Mouse (Mus musculus): ENCODE results near the gene Catip. TPM values are rescaled to one million over a fixed set of nuclear protein-coding genes. Genes with fewer than 3 reads are reported as not detected.

Gene Catip
- polyA plus RNA-seq, 1 experiment from 2014 or later: 1.5 TPM

DNA sequence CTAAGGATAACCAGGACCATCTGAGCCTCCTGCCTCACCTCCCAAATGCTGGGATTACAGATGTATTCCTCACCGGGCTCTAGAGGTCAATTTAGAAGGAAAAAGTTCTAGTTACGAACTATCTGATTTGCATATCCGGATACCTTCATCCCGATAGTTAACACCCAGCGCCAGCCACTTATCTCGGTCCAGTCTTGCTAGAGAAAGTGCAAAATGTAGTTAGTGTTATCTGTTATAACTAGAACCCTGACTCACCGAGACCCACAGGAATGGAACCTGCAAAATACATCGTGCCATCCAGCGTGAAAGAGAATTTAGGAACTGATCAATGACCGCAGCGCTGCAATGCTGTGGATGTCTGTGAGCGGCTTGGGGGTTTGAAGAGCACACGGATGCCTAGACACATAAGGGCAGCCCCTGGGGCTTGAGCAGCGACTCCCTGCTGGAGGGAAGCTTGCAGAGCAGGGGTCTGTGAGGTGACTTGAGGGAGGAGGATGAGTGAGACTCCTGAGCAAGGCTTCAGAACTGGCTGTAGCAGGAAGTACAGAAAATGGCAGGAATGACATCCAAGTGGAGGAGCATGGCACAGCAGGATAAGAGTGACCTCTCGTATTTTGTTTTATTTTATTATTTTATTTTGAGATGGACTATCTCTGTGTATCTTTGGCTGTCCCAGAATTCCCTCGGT lies 39.3 kb downstream of the Catip start:
- Histone ChIP-seq H3K9ac (replicated peaks) (no peak overlapping the region), H3K27ac (no peak overlapping the region), H3K36me3 (no peaks in the 10 kb centered on the region), H3K4me2 (no peak overlapping the region), H3K27me3 (no peaks in the 10 kb centered on the region), H3K4me1 (replicated peaks) (peaks cover 10% of the 10 kb centered on the region; the same call in 1 of the 2 replicates), H3K4me3 (replicated peaks) (no peak overlapping the region), H3K9me3 (no peaks in the 10 kb centered on the region)
- 53% methylated on average over 16 of the region's 16 CpGs for WGBS
- no peak for ATAC-seq (ENCODE audit: insufficient number of reproducible peaks, insufficient read depth, low FRiP score, low TSS enrichment, low read depth)

DNA sequence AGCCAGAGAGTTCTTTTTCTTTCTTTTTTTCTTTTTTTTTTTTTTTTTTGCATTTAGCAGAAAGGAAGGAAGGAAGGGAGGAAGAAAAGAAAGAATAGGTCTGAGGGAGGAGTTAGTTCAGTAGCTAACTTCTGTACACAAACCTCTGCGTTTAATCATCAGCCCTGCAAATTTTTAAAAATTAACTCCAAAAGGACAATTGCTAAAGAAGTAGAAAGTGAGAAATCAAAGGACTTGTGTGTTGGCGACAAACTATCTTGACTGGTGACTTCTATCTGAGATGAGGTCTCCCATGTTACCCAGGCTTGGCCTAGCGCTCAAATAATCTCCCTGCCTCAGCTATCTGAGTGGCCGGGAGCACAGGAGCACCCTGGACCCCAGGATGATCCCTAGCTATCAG lies 42.3 kb downstream of the Catip start:
- no peak overlapping the region for H3K27ac ChIP-seq

GRCm38 (mm10) chr1:74408589-74409504 lies 46.9 kb downstream of the Catip start, which contains the start of gene Vil1:
Gene Vil1 (plus strand): TSS chr1:74409376.
- H3K4me1 ChIP-seq (replicated peaks): peaks cover 11% of the 10 kb centered on the region
- no peak within 1 kb of the TSS for H3K9ac ChIP-seq (replicated peaks)
- H3K9me3 ChIP-seq: no peaks in the 10 kb centered on the region
- 0 out of 2 replicates have a peak, but pooled peaks have one; percentile 29 for ATAC-seq (ENCODE audit: insufficient number of reproducible peaks, insufficient read depth, low FRiP score, low TSS enrichment, low read depth)
- H3K27ac ChIP-seq: no peak within 1 kb of the TSS
- no peak within 1 kb of the TSS for H3K4me3 ChIP-seq (replicated peaks)
- no peak within 1 kb of the TSS for H3K4me2 ChIP-seq
- 0 out of 2 replicates have a peak, but pooled peaks cover 5% of the 10 kb centered on the region for H3K27me3 ChIP-seq
- H3K36me3 ChIP-seq: no peaks in the 10 kb centered on the region
- WGBS: 33% methylated on average over 15 of the region's 15 CpGs

More for the DNA sequence above, 42.3 kb downstream of the Catip start:
- Histone ChIP-seq H3K9me3 (no peaks in the 10 kb centered on the region), H3K4me2 (no peak overlapping the region), H3K36me3 (no peaks in the 10 kb centered on the region), H3K4me1 (replicated peaks) (peaks cover 10% of the 10 kb centered on the region), H3K4me3 (replicated peaks) (no peak overlapping the region), H3K27me3 (0 out of 2 replicates have a peak, but pooled peaks cover 3% of the 10 kb centered on the region), H3K9ac (replicated peaks) (no peak overlapping the region)
- 87% methylated on average over 4 of the region's 4 CpGs for WGBS
- no peak for ATAC-seq (ENCODE audit: insufficient number of reproducible peaks, insufficient read depth, low FRiP score, low TSS enrichment, low read depth)

DNA sequence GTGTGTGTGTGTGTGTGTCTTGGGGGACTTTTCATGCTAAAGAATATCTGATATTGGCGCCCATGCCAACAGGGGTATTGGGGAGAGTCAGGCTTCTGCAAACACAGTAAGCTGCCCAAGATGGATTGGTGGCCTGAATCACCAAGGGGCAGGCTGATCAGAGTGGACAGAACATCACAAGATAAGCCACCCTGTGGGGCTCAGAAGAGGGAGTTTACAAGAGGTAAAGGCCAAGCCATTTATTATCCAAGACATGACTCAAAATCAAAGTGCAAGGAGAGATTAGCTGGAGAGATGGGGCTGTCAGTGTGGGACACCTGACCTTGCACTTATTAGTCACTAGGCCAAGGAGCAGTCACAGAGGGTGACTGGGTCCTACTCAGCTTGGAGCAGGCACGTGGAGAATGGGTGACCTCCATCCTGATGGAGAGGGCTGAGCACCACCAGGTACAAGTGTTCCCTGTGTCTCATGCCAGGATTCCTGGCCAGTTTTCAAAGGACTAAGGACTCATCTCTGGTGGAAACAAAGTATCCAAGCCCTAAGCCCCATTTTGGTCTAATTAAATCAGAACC lies 49.9 kb downstream of the Catip start:
- Histone ChIP-seq H3K36me3 (no peaks in the 10 kb centered on the region), H3K9ac (replicated peaks) (no peak overlapping the region), H3K27ac (no peak overlapping the region), H3K27me3 (0 out of 2 replicates have a peak, but pooled peaks cover 5% of the 10 kb centered on the region), H3K4me1 (replicated peaks) (peaks cover 11% of the 10 kb centered on the region), H3K9me3 (no peaks in the 10 kb centered on the region), H3K4me3 (replicated peaks) (no peak overlapping the region), H3K4me2 (no peak overlapping the region)
- ATAC-seq (ENCODE audit: insufficient number of reproducible peaks, insufficient read depth, low FRiP score, low TSS enrichment, low read depth): no peak
- WGBS: 46% methylated on average over 2 of the region's 2 CpGs

- no peaks in the 10 kb centered on the region for H3K9me3 ChIP-seq
- 83% methylated on average over 8 of the region's 8 CpGs for WGBS
- H3K36me3 ChIP-seq: no peaks in the 10 kb centered on the region
- no peak overlapping the region for H3K4me3 ChIP-seq (replicated peaks)
- H3K27ac ChIP-seq: no peak overlapping the region
- H3K9ac ChIP-seq (replicated peaks): no peak overlapping the region
- no peak overlapping the region for H3K4me2 ChIP-seq
- peaks cover 11% of the 10 kb centered on the region for H3K4me1 ChIP-seq (replicated peaks)
- H3K27me3 ChIP-seq: 0 out of 2 replicates have a peak, but pooled peaks cover 5% of the 10 kb centered on the region
- no peak for ATAC-seq (ENCODE audit: insufficient number of reproducible peaks, insufficient read depth, low FRiP score, low TSS enrichment, low read depth)
These were observed 50.8 kb downstream of the Catip start for GRCm38 (mm10) chr1:74412711-74413110.

DNA sequence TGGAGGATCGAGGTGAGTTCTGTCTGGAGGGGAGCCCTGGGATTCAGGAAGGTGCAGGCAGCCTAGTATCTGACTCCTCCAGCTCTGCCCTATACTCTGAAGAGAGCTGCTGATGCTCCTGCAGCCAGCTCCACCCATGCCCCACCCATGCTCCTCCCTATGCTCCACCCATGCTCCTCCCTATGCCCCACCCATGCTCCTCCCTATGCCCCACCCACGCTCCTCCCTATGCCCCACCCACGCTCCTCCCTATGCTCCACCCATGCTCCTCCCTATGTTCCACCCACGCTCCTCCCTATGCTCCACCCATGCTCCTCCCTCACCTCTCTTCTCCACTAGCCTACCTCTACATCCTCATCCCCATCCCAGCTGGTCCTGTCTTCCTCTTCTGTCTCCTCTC lies 53.2 kb downstream of the Catip start:
- Histone ChIP-seq H3K4me3 (replicated peaks) (no peak overlapping the region), H3K4me2 (no peak overlapping the region), H3K4me1 (replicated peaks) (no peaks in the 10 kb centered on the region), H3K27me3 (no peaks in the 10 kb centered on the region), H3K9ac (replicated peaks) (no peak overlapping the region), H3K36me3 (no peaks in the 10 kb centered on the region), H3K9me3 (no peaks in the 10 kb centered on the region), H3K27ac (no peak overlapping the region)
- no peak for ATAC-seq (ENCODE audit: insufficient number of reproducible peaks, insufficient read depth, low FRiP score, low TSS enrichment, low read depth)
- WGBS: 47% methylated on average over 4 of the region's 4 CpGs

MicroRNAs encoded within 50 kb of the gene (microRNA counts, 519-probe panel; counts per million panel counts)
- microRNA mmu-miR-26b: 4,240 counts per million, percentile 29 among the panel's probes with 10 or more counts

Small RNA genes lying within 50 kb of the gene (microRNA-seq; reads per million reads assigned to microRNA genes)
- 25,495 reads per million, percentile 97 among the genes with 10 or more reads in this experiment for gene Mir26b

Other genes starting within 250 kb of the Catip start
- gene Tns1, start 237.7 kb upstream of the Catip start, polyA plus RNA-seq (2016; fragmentation: Nextera tagmentation; extraction: Ambion mirVana): 36.7 and 44.9 TPM in 2 replicates
- 0.15 and 0.18 TPM in 2 replicates for gene Rufy4, start 236.6 kb upstream of the Catip start, polyA plus RNA-seq (2016; fragmentation: Nextera tagmentation; extraction: Ambion mirVana)
- gene Cxcr2, start 208.1 kb upstream of the Catip start, polyA plus RNA-seq (2016; fragmentation: Nextera tagmentation; extraction: Ambion mirVana): 0.06 and 0.09 TPM in 2 replicates
- gene Cxcr1, start 167.5 kb upstream of the Catip start, polyA plus RNA-seq (2016; fragmentation: Nextera tagmentation; extraction: Ambion mirVana): not detected in 2 replicates
- 343 and 345 TPM in 2 replicates for gene Arpc2, start 126.0 kb upstream of the Catip start, polyA plus RNA-seq (2016; fragmentation: Nextera tagmentation; extraction: Ambion mirVana)
- 0.19 TPM in 1 of 2 replicates, not detected in the other for gene Gpbar1, start 83.6 kb upstream of the Catip start, polyA plus RNA-seq (2016; fragmentation: Nextera tagmentation; extraction: Ambion mirVana)
- 202 and 212 TPM in 2 replicates for gene Aamp, start 77.4 kb upstream of the Catip start, polyA plus RNA-seq (2016; fragmentation: Nextera tagmentation; extraction: Ambion mirVana)
- 106 TPM in 2 replicates for gene Pnkd, start 77.2 kb upstream of the Catip start, polyA plus RNA-seq (2016; fragmentation: Nextera tagmentation; extraction: Ambion mirVana)
- 18.0 and 18.9 TPM in 2 replicates for gene Tmbim1, start 56.5 kb upstream of the Catip start, polyA plus RNA-seq (2016; fragmentation: Nextera tagmentation; extraction: Ambion mirVana)
- 0.85 and 2.2 TPM in 2 replicates for gene Slc11a1, start 13.1 kb downstream of the Catip start, polyA plus RNA-seq (2016; fragmentation: Nextera tagmentation; extraction: Ambion mirVana)
- gene Ctdsp1, start 29.4 kb downstream of the Catip start, polyA plus RNA-seq (2016; fragmentation: Nextera tagmentation; extraction: Ambion mirVana): 75.3 and 78.5 TPM in 2 replicates
- gene Vil1, start 47.3 kb downstream of the Catip start, polyA plus RNA-seq (2016; fragmentation: Nextera tagmentation; extraction: Ambion mirVana): 0.19 TPM in 2 replicates
- 82.6 and 84.5 TPM in 2 replicates for gene Cnot9, start 143.9 kb downstream of the Catip start, polyA plus RNA-seq (2016; fragmentation: Nextera tagmentation; extraction: Ambion mirVana)
- gene Plcd4, start 180.8 kb downstream of the Catip start, polyA plus RNA-seq (2016; fragmentation: Nextera tagmentation; extraction: Ambion mirVana): 0.51 and 1.0 TPM in 2 replicates
- gene Usp37, start 182.2 kb downstream of the Catip start, polyA plus RNA-seq (2016; fragmentation: Nextera tagmentation; extraction: Ambion mirVana): 43.2 and 46.2 TPM in 2 replicates
- 8.3 and 11.3 TPM in 2 replicates for gene Zfp142, start 226.1 kb downstream of the Catip start, polyA plus RNA-seq (2016; fragmentation: Nextera tagmentation; extraction: Ambion mirVana)
- gene Bcs1l, start 226.2 kb downstream of the Catip start, polyA plus RNA-seq (2016; fragmentation: Nextera tagmentation; extraction: Ambion mirVana): 15.1 and 16.2 TPM in 2 replicates
- 37.0 and 37.3 TPM in 2 replicates for gene Rnf25, start 239.3 kb downstream of the Catip start, polyA plus RNA-seq (2016; fragmentation: Nextera tagmentation; extraction: Ambion mirVana)
- gene Stk36, start 239.3 kb downstream of the Catip start, polyA plus RNA-seq (2016; fragmentation: Nextera tagmentation; extraction: Ambion mirVana): 12.0 and 12.5 TPM in 2 replicates

Measured in limb, embryonic 12.5 days (tissue).